Mouse (Mus musculus) spleen, adult 2 months (tissue): ENCODE measurements around the gene Rps6kb1. TPM values are rescaled to one million over a fixed set of nuclear protein-coding genes. Genes with fewer than 3 reads are reported as not detected.

ENCODE experiments used
- DNase-seq, 2 experiments: peaks; one replicate each; pipeline versions ENCODE4 v3.0.0 to v3.0.0-alpha.2; 2012 to 2021; ENCODE audit warnings: low spot score in 2 of 2, low read depth in 1 of 2
- H3K27ac ChIP-seq: fragments of 200-500 bp; 2 replicates; pipeline ENCODE4 v1.5.1; 2012; ENCODE audit warnings: low read length, inconsistent platforms; ENCODE audit not compliant: insufficient read depth
- H3K27me3 ChIP-seq: fragments of 200-500 bp; 2 replicates; pipeline ENCODE4 v1.6.1; 2012; ENCODE audit warnings: mild to moderate bottlenecking, moderate library complexity, low read length, inconsistent platforms; ENCODE audit not compliant: control insufficient read depth, insufficient read depth
- H3K36me3 ChIP-seq: fragments of 200-500 bp; 2 replicates; pipeline ENCODE4 v1.6.1; 2012; ENCODE audit warnings: mild to moderate bottlenecking, low read length, inconsistent platforms; ENCODE audit not compliant: control insufficient read depth, insufficient read depth
- H3K4me1 ChIP-seq: fragments of 200-500 bp; 2 replicates; pipeline ENCODE4 v1.6.1; 2011; ENCODE audit warnings: inconsistent platforms; ENCODE audit not compliant: control insufficient read depth, insufficient read depth, insufficient read length
- H3K4me3 ChIP-seq: fragments of 200-500 bp; 2 replicates; pipeline ENCODE4 v1.5.1; 2011; ENCODE audit warnings: mild to moderate bottlenecking, inconsistent platforms; ENCODE audit not compliant: insufficient read depth, insufficient read length; ENCODE audit errors: extremely low read depth
- CTCF ChIP-seq: fragments of 200-500 bp; IDR thresholded peaks from 2 replicates; pipeline ENCODE4 v1.5.1; 2011; ENCODE audit warnings: mild to moderate bottlenecking, inconsistent platforms; ENCODE audit not compliant: insufficient read depth, insufficient read length, insufficient replicate concordance; ENCODE audit errors: extremely low read depth
- POLR2A ChIP-seq: fragments of 200-500 bp; IDR thresholded peaks from 2 replicates; pipeline ENCODE4 v1.6.1; 2011; ENCODE audit warnings: low read depth, low read length, inconsistent platforms
- WGBS: fragments of 180-500 bp; shearing (Covaris S2); methylation state at CpG from one replicate; pipeline ENCODE4 v1.1.7; 2018; 5-methylcytosine and 5-hydroxymethylcytosine counted together
- polyA plus RNA-seq: library from polyadenylated mRNA; depleted of rRNA; stranded (reverse); fragments of >200 nt; gene quantifications from 2 replicates; pipeline ENCODE4 v1.2.3, GENCODE M21; 2012; rRNA removed

Gene Rps6kb1
- polyA plus RNA-seq: 5.4 and 5.9 TPM in 2 replicates

- Histone ChIP-seq H3K36me3 (peaks cover 2% of the 10 kb centered on the region; the same call in 1 of the 2 replicates), H3K4me3 (peak within 1 kb of the TSS; percentile 87), H3K27me3 (no peaks in the 10 kb centered on the region), H3K27ac (peak within 1 kb of the TSS; percentile 78), H3K4me1 (peaks cover 3% of the 10 kb centered on the region)
- DNase-seq: peak; percentile 99 to 100
- WGBS: under 1% methylated on average over 43 of the region's 43 CpGs
- TF ChIP-seq POLR2A (peak; percentile 94), CTCF (no peak)
Observed at GRCm38 (mm10) chr11:86544639-86545299, at the start of gene Rps6kb1, which contains the start of gene Tubd1. Rps6kb1 (minus strand) TSS chr11:86544805. Tubd1 (plus strand) TSS chr11:86544991.

GRCm38 (mm10) chr11:86593443-86593842, 48.8 kb upstream of the Rps6kb1 start:
- 56% methylated on average over 5 of the region's 5 CpGs for WGBS
- Histone ChIP-seq H3K4me1 (peaks cover 10% of the 10 kb centered on the region; the same call in 1 of the 2 replicates), H3K27ac (no peak overlapping the region)

GRCm38 (mm10) chr11:86592993-86593392, 48.4 kb upstream of the Rps6kb1 start:
- peaks cover 11% of the 10 kb centered on the region; the same call in 1 of the 2 replicates for H3K4me1 ChIP-seq

More at GRCm38 (mm10) chr11:86593443-86593842, 48.8 kb upstream of the Rps6kb1 start:
- TF ChIP-seq CTCF: no peak
- DNase-seq: no peak
- H3K27me3 ChIP-seq: no peaks in the 10 kb centered on the region
- H3K4me3 ChIP-seq: no peak overlapping the region
- no peaks in the 10 kb centered on the region; the same call in 1 of the 2 replicates for H3K36me3 ChIP-seq

GRCm38 (mm10) chr11:86591931-86592616, 47.5 kb upstream of the Rps6kb1 start:
- Histone ChIP-seq H3K27ac (peak overlapping the region; percentile 32; the same call in 1 of the 2 replicates), H3K4me1 (peaks cover 14% of the 10 kb centered on the region; the same call in 1 of the 2 replicates)
- TF ChIP-seq CTCF (no peak), POLR2A (no peak)

More at GRCm38 (mm10) chr11:86592993-86593392, 48.4 kb upstream of the Rps6kb1 start:
- H3K27me3 ChIP-seq: no peaks in the 10 kb centered on the region
- TF ChIP-seq CTCF (no peak), POLR2A (no peak)
- H3K36me3 ChIP-seq: no peaks in the 10 kb centered on the region; the same call in 1 of the 2 replicates
- no peak overlapping the region for H3K4me3 ChIP-seq
- no peak overlapping the region for H3K27ac ChIP-seq
- DNase-seq: peak; percentile 40 to 68
- 9% methylated on average over 3 of the region's 3 CpGs for WGBS

GRCm38 (mm10) chr11:86591301-86591845, 46.8 kb upstream of the Rps6kb1 start:
- 38% methylated on average over 4 of the region's 4 CpGs for WGBS
- Histone ChIP-seq H3K4me1 (peaks cover 14% of the 10 kb centered on the region; the same call in 1 of the 2 replicates), H3K27ac (0 out of 2 replicates have a peak overlapping the region, but pooled peaks have one; percentile 4), H3K27me3 (no peaks in the 10 kb centered on the region), H3K36me3 (no peaks in the 10 kb centered on the region), H3K4me3 (no peak overlapping the region)
- TF ChIP-seq CTCF: no peak
- TF ChIP-seq POLR2A: no peak
- DNase-seq: no peak

More at GRCm38 (mm10) chr11:86591931-86592616, 47.5 kb upstream of the Rps6kb1 start:
- no peak overlapping the region for H3K4me3 ChIP-seq
- no peaks in the 10 kb centered on the region for H3K36me3 ChIP-seq
- 73% methylated on average over 2 of the region's 2 CpGs for WGBS
- H3K27me3 ChIP-seq: no peaks in the 10 kb centered on the region
- DNase-seq: no peak

- H3K27me3 ChIP-seq: no peaks in the 10 kb centered on the region
- H3K36me3 ChIP-seq: no peaks in the 10 kb centered on the region
- H3K27ac ChIP-seq: no peak overlapping the region
- TF ChIP-seq CTCF (no peak), POLR2A (no peak)
- peaks cover 14% of the 10 kb centered on the region; the same call in 1 of the 2 replicates for H3K4me1 ChIP-seq
- H3K4me3 ChIP-seq: no peak overlapping the region
- WGBS: 87% methylated on average over 10 of the region's 10 CpGs
- no peak for DNase-seq
Observed at GRCm38 (mm10) chr11:86590579-86590978, 46.0 kb upstream of the Rps6kb1 start.
